Mouse (Mus musculus): ENCODE data around the gene Cngb1.
"Not testable (repeated sequence)": the region's sequence is repeated elsewhere in the genome, so short reads cannot be mapped to it uniquely, and the experiment has no call there.

Gene Cngb1

GRCm38 (mm10) chr8:95247277-95247676 lies 59.1 kb downstream of the Cngb1 start:
- DNase-seq (ENCODE audit: low spot score in 2 of 2) = no peak

- DNase-seq (ENCODE audit: low spot score in 2 of 2) = peak in 1 of 2 experiments; percentile 26
These were observed 61.2 kb downstream of the Cngb1 start for GRCm38 (mm10) chr8:95245180-95245579.

GRCm38 (mm10) chr8:95243853-95244252 lies 62.5 kb downstream of the Cngb1 start:
- no peak for DNase-seq (ENCODE audit: low spot score in 2 of 2)

GRCm38 (mm10) chr8:95242826-95243571 lies 63.4 kb downstream of the Cngb1 start:
- DNase-seq (ENCODE audit: low spot score in 2 of 2) = peak; percentile 19 to 25

GRCm38 (mm10) chr8:95242099-95242825 lies 64.1 kb downstream of the Cngb1 start:
- DNase-seq (ENCODE audit: low spot score in 2 of 2) = no peak

GRCm38 (mm10) chr8:95235683-95236082 lies 70.7 kb downstream of the Cngb1 start:
- peak in 1 of 2 experiments; percentile 70 for DNase-seq (ENCODE audit: low spot score in 2 of 2)

- not testable (repeated sequence) for DNase-seq (ENCODE audit: low spot score in 2 of 2)
These were observed 76.3 kb downstream of the Cngb1 start for GRCm38 (mm10) chr8:95230086-95230485.

GRCm38 (mm10) chr8:95227151-95227468 lies 79.3 kb downstream of the Cngb1 start:
- no peak for DNase-seq (ENCODE audit: low spot score in 2 of 2)

- no peak for DNase-seq (ENCODE audit: low spot score in 2 of 2)
These were observed 79.9 kb downstream of the Cngb1 start for GRCm38 (mm10) chr8:95226251-95227150.

GRCm38 (mm10) chr8:95223969-95224368 lies 82.4 kb downstream of the Cngb1 start:
- no peak for DNase-seq (ENCODE audit: low spot score in 2 of 2)

- no peak for DNase-seq (ENCODE audit: low spot score in 2 of 2)
These were observed 85.3 kb downstream of the Cngb1 start for GRCm38 (mm10) chr8:95221045-95221444.

- DNase-seq (ENCODE audit: low spot score in 2 of 2) = no peak
These were observed 85.8 kb downstream of the Cngb1 start for GRCm38 (mm10) chr8:95220571-95220998.

- no peak for DNase-seq (ENCODE audit: low spot score in 2 of 2)
These were observed 86.8 kb downstream of the Cngb1 start for GRCm38 (mm10) chr8:95219623-95220022.

GRCm38 (mm10) chr8:95215709-95216360 lies 90.5 kb downstream of the Cngb1 start:
- DNase-seq (ENCODE audit: low spot score in 2 of 2) = no peak

- peak in 1 of 2 experiments; percentile 16 for DNase-seq (ENCODE audit: low spot score in 2 of 2)
These were observed 96.5 kb downstream of the Cngb1 start for GRCm38 (mm10) chr8:95209924-95210323.

- no peak for DNase-seq (ENCODE audit: low spot score in 2 of 2)
These were observed 100.4 kb downstream of the Cngb1 start for GRCm38 (mm10) chr8:95205946-95206345.

GRCm38 (mm10) chr8:95204039-95204380 lies 102.4 kb downstream of the Cngb1 start:
- peak; percentile 14 to 78 for DNase-seq (ENCODE audit: low spot score in 2 of 2)

GRCm38 (mm10) chr8:95203326-95204038 lies 102.9 kb downstream of the Cngb1 start:
- no peak for DNase-seq (ENCODE audit: low spot score in 2 of 2)

GRCm38 (mm10) chr8:95202649-95203275 lies 103.6 kb downstream of the Cngb1 start, which contains the start of gene Kifc3:
Gene Kifc3, minus strand, starts transcription at chr8:95202812.
- no peak for DNase-seq (ENCODE audit: low spot score in 2 of 2)

- no peak for DNase-seq (ENCODE audit: low spot score in 2 of 2)
These were observed 104.3 kb downstream of the Cngb1 start for GRCm38 (mm10) chr8:95202056-95202570.

Measured in frontal cortex, postnatal 10 days (tissue).